Mouse (Mus musculus) splenic B cell, adult 2 months (primary cell): Measurements from ENCODE around the gene Pex10.

Source experiments
- DNase-seq: peaks from one replicate; pipeline ENCODE4 v3.0.0-alpha.2; 2011; ENCODE audit warnings: low read depth, low spot score
- H3K27me3 ChIP-seq: 2 replicates; pipeline ENCODE4 v1.6.1; 2012; ENCODE audit warnings: mild to moderate bottlenecking, low read length, moderate library complexity, mixed read lengths; ENCODE audit not compliant: control insufficient read depth, poor library complexity, insufficient read depth, severe bottlenecking
- H3K36me3 ChIP-seq: 2 replicates; pipeline ENCODE4 v1.6.1; 2012; ENCODE audit warnings: mild to moderate bottlenecking, low read length, moderate library complexity, mixed read lengths; ENCODE audit not compliant: control insufficient read depth, poor library complexity, insufficient read depth, severe bottlenecking

Pex10 gene

DNA sequence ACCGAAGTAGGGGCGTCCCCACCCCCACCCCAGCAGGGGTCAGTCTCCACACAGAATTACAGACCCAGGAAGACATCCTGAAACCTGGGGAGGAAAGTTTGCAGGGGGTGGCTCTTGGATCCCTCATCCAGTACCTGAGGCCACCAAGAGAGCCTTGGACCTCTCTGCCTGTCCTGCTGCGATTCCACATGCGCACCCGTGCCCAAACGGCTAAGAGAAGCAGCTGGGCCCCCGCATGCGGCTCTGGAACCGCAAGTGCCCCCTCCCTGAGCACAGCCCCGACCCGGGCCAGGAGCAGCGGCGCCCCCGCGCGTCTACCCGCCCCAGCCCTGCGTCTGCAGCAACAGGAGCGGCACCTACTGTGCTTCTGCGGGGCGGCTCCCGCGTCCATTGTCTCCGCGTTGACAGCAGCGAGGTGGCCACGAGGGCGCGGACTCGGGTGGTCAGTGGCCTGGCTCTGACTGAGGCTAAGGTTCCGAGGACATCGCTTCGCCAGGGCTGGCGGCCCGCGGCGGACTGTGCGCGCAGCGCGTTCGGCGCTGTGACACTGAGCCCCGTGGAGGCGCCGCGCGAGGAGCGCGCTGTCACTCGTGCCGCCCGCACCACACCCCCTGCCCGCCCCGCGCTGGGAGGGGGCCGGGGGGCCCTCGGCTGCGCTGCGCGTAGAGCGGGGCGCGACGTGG lies 24.1 kb upstream of the Pex10 start:
- Histone ChIP-seq H3K27me3 (no peaks in the 10 kb centered on the region), H3K36me3 (no peaks in the 10 kb centered on the region)
- no peak for DNase-seq

- Histone ChIP-seq H3K36me3 (no peaks in the 10 kb centered on the region), H3K27me3 (no peaks in the 10 kb centered on the region)
- no peak for DNase-seq
These were observed 23.6 kb upstream of the Pex10 start for GRCm38 (mm10) chr4:155043289-155043625.

DNA sequence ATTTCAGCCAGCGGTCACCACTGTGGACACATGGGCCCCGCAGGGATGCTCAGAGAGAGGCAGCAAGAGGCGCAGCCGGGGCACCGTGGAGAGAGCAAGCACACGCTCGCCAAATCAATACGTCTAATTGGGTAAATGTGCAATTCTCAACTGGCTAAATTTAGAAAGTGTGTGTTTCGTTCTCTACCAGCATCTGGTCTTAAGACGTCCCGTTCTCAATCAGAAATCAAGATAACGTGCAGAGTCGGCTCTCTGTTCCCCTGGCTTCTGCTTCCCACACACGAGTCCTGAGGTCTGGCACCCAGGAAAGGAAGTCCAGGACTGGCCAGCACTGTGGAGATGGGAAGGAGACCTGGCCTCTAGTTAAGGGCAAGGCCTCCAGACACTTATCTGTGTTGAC lies 20.2 kb upstream of the Pex10 start:
- Histone ChIP-seq H3K36me3 (no peaks in the 10 kb centered on the region), H3K27me3 (no peaks in the 10 kb centered on the region)
- DNase-seq, result no peak

DNA sequence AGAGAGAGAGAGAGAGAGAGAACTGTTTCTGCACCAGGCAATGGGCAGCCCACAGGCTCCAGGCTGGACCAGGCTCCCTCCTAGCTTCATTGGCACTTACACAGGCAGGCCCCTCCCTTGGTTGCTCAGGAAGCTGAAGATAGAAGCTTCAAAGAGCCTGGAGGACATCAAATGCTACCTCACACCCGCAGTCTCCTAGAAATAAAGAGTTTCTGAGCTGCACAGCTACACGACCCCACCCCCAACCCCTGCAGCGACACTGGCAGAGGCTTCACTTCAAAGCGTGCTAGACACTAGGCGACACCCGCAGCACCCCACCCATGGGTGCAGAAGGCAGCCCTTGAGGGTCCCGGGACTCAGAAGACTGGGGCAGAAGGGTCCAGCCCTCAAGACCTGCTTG lies 16.7 kb upstream of the Pex10 start:
- no peaks in the 10 kb centered on the region for H3K27me3 ChIP-seq
- DNase-seq, result no peak
- H3K36me3 ChIP-seq, result no peaks in the 10 kb centered on the region

- Histone ChIP-seq H3K36me3 (no peaks in the 10 kb centered on the region), H3K27me3 (no peaks in the 10 kb centered on the region)
- no peak for DNase-seq
These were observed 10.1 kb upstream of the Pex10 start, which contains the start of gene Plch2 for GRCm38 (mm10) chr4:155056724-155057123. Gene Plch2 (minus strand): TSS chr4:155056784.

- no peaks in the 10 kb centered on the region for H3K36me3 ChIP-seq
- H3K27me3 ChIP-seq, result no peaks in the 10 kb centered on the region
- no peak for DNase-seq
These were observed 8.5 kb upstream of the Pex10 start for GRCm38 (mm10) chr4:155058325-155058724.

GRCm38 (mm10) chr4:155063895-155064294 lies 2.9 kb upstream of the Pex10 start:
- no peaks in the 10 kb centered on the region for H3K27me3 ChIP-seq

GRCm38 (mm10) chr4:155064474-155064873 lies 2.3 kb upstream of the Pex10 start:
- DNase-seq, result no peak
- Histone ChIP-seq H3K27me3 (no peaks in the 10 kb centered on the region), H3K36me3 (no peaks in the 10 kb centered on the region)

More at GRCm38 (mm10) chr4:155063895-155064294, 2.9 kb upstream of the Pex10 start:
- H3K36me3 ChIP-seq, result no peaks in the 10 kb centered on the region
- no peak for DNase-seq

DNA sequence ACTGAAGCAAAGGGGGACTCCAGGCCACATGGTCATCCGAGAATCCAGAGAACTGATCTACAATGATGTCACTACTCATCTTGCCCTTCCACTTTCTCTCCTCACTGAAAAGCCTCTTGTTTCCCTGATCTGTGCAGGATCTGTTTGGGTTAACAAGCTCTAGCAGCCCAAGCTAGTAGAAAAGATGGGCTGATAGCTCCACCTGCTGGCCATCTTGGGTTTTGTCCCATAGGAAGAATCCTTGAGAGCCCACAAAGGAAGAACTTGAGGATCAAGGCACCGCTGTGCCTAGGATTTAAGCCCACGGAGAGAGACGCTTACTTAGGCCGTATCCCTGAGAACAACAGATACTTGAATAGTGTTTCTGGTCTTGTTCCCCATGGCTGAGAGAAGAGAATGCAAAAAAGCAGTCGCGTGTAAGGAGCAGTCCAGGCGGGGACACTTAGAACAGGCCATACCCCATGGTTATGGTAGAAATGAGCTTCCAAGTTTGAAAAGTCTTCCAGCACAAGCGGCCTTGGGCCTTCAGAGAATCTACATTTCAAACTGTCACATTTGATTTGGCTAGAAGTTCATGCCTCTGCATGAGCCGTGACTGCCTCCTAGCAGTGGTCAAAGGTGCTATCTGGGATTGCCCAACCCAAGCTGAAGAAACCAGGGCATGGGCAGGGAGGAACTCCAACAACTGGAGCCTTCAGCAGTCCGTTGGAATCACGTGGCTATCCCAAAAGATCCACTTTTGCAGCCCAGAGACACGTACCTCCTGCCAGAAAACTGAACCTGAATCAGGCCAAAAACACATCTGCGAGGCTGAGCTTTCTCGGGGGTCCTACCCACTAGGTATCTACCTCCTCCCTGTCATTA lies 614 bp upstream of the Pex10 start:
- Histone ChIP-seq H3K27me3 (no peaks in the 10 kb centered on the region), H3K36me3 (peaks cover 8% of the 10 kb centered on the region)
- DNase-seq, result peak; percentile 88

DNA sequence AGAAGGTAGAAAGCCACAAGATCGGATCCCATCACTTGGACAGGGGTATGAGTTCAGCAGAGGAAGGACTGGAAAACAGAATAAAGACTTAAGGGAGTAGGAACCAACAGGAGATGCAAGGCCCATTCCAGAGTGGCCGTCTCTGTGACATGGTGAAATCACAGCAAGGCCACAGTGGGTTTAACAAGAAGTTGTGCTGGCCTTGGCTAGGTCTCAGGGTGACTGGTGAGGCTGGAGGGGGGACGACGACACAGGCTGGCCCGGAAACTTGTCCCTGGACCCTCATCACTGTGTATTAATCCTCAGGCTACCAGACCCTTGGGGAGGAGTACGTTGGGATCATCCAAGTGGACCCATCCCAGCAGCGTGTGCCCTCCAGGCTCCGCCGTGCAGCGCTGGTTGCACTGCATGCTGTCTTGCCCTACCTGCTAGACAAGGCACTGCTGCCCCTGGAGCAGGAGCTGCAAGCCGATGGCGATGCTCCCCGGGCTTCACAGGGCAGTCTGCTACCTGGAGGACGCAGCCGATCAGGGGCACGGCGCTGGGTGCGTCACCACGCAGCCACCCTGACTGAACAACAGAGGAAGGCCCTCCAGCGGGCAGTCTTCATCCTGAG lies 1.6 kb downstream of the Pex10 start:
- Histone ChIP-seq H3K27me3 (no peaks in the 10 kb centered on the region), H3K36me3 (peaks cover 13% of the 10 kb centered on the region)
- no peak for DNase-seq

DNA sequence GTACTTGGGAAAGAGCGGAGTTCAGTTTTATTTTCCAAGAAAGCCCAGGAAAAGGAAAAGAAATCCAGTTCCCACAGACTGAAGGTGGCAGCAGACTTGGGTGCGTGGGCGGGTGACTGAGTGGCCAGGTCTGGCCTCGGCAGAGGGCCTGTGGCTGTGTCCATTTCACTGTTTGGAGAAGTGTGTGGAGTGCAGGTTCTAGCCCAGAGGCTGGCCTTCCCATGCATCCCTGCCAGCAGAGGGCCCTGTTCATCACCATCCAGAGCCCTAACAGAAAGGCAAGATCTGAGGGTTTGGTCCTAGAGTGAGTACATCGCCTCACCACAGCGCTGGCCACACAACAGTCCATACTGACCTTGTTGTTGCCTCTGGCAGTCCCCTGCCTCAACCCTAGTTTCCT lies 2.4 kb downstream of the Pex10 start:
- H3K36me3 ChIP-seq, result peaks cover 15% of the 10 kb centered on the region
- DNase-seq, result peak; percentile 32
- no peaks in the 10 kb centered on the region for H3K27me3 ChIP-seq

GRCm38 (mm10) chr4:155070199-155070598 lies 3.4 kb downstream of the Pex10 start:
- Histone ChIP-seq H3K27me3 (no peaks in the 10 kb centered on the region), H3K36me3 (peaks cover 18% of the 10 kb centered on the region)
- no peak for DNase-seq

DNA sequence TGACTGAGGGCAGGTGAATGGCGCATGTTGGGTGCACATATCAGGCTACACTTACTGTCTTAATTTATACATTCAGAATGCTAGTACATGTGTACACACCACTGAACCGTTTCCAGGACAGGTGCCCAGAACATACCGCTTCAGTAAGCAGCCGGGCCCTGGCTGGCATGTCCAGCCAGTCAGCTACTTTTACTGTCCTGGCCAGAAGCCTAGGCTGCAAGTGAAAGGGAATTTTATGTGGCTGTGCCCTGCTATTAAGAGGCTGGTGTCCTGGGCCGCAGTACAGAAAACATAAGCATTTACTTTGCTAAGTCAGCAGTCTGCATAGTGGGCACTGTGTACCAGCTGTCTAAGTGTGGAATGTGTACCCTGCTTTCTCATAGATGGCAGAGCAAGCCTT lies 4.1 kb downstream of the Pex10 start:
- H3K27me3 ChIP-seq, result no peaks in the 10 kb centered on the region
- peaks cover 23% of the 10 kb centered on the region for H3K36me3 ChIP-seq
- no peak for DNase-seq

GRCm38 (mm10) chr4:155074418-155074817 lies 7.6 kb downstream of the Pex10 start:
- DNase-seq, result no peak
- peaks cover 29% of the 10 kb centered on the region for H3K36me3 ChIP-seq

GRCm38 (mm10) chr4:155075137-155075536 lies 8.3 kb downstream of the Pex10 start:
- H3K27me3 ChIP-seq, result no peaks in the 10 kb centered on the region
- DNase-seq, result no peak
- peaks cover 29% of the 10 kb centered on the region for H3K36me3 ChIP-seq

More at GRCm38 (mm10) chr4:155074418-155074817, 7.6 kb downstream of the Pex10 start:
- no peaks in the 10 kb centered on the region for H3K27me3 ChIP-seq
